Mouse (Mus musculus) common myeloid progenitor, adult 5-6 weeks (primary cell): ENCODE data around the gene Mef2c. TPM values are rescaled to one million over a fixed set of nuclear protein-coding genes. Genes with fewer than 3 reads are reported as not detected.

ENCODE experiments used
- ATAC-seq: replicated peaks from 2 replicates; pipeline ENCODE4 v1.8.0; 2016; ENCODE audit warnings: low read depth, mild to moderate bottlenecking, moderate TSS enrichment, inconsistent platforms; ENCODE audit not compliant: poor library complexity, severe bottlenecking
- total RNA-seq: library from RNA; stranded (forward); fragments of 200-1000, 187-1606 nt; gene quantifications from 2 replicates; pipeline ENCODE4 v1.2.3, GENCODE M21; 2017

Mef2c gene
- total RNA-seq, 1 experiment from 2014 or later = 380 TPM

DNA sequence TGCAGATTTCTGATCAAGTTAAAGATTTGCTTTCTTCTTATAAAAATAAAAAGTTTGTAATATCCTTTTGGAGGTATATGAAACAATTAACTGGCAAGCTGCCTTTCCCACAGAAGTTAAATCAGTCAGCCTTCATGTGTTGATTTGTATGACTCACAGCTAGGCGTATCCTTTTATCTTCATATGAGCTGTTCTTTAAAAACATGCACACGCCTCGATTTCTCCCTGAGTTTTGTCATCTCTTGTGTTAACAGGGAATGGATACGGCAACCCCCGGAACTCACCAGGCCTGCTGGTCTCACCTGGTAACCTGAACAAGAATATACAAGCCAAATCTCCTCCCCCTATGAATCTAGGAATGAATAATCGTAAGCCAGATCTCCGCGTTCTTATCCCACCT, 148.7 kb downstream of the Mef2c start:
- ATAC-seq = no peak

DNA sequence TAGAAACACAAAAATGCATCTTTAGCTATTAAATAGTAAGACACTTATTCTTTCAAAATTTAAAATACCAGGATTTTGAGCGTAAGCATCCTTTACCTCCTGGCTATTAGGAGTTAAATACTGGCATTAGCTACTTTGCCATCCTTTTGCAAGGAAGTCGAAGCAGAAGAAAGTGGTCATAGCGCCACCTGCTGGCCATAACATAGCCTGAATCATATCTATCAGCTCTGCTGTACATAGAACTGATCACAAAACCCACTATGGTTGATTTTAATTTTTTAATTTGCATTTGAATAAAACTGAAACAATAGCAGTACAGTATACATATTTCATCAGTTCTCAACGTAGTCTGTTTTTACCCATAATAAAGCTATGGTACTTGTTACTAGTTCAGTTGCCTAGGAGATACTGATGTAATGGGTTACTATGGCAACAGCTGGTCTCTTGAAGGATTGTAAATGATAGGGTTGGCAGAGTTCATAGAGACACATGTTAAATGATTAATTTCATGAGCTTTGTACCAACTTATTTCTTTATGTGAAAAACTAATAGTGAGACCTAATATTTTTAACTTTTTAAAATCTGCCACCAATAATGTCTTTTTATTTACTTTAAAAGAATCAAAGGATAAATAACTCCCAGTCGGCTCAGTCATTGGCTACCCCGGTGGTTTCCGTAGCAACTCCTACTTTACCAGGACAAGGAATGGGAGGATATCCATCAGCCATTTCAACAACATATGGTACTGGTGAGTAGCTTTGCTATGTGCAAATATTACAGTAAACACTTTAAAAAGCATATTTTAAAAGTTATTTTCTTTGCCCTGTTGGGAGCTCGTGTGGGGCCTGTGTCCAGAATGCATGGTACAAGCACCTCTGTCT, 151.3 kb downstream of the Mef2c start:
- peak; percentile 71 for ATAC-seq

DNA sequence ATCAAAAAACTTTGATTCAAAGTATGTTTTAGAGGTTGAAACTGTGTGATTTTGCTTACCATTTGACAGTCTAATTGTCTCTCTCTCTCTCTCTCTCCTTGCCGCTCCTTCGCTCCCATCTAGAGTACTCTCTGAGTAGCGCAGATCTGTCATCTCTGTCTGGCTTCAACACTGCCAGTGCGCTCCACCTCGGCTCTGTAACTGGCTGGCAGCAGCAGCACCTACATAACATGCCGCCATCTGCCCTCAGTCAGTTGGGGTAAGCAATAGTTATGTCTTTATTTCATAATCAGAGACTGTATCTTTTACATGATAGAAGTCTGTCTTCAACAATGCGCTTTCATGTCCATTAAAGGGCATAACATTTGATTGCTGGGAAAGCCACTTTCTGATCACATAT, 152.3 kb downstream of the Mef2c start:
- ATAC-seq = no peak

DNA sequence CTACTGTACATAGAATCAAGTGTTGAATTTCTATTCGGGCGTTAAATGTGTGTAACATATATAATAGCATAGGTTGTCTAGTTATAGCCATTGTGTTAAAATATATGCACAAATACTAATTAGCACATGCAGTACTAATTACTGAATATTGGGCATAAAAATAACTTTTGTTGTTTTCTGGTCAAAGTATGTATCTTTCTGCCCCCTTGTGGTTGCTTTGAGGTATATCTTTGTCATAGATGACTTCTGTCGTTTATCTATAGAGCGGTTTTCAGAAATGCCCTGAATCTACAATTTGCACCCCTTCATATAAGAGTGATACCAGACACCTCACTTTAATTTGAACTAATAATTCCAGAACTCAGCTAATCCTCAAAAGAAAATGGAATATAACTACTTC, 152.9 kb downstream of the Mef2c start:
- peak; percentile 53 for ATAC-seq

DNA sequence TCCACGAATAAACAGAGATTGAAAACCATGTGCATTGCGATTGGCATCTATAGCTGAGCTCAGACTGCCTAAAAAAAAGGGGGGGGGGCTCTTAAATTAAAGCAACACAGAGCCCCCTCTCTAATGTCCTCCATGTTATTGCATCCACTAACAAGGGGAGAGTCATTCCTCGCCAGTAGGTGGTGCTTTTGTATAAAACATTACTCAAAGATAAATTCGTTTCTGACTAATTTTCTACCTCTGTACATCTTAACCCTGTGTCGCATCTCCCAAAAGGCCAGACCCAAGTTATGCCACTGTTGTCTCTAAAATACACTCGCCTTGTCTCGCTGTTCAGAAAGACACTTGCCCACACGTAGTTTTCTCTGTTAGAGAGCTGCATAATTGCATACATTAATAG, 156.9 kb downstream of the Mef2c start:
- no peak for ATAC-seq

DNA sequence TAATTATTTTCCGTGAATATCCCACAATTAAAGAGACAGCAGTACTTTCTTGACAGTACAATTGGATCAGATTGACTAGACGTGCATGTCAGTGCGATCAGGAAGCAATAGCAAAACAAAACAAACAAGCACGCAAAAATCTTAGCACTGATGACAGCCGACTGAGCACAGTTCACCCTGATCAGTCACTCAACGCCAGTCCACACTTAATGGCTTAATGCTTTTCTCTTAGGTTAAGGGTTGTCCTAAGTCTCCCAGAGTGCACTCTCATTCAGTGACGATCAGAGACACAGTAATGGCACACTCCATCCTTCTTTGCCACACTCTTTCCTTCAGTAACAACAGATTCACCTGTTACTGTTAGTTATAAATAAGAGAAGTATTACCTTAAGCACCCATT, 157.3 kb downstream of the Mef2c start:
- no peak for ATAC-seq

DNA sequence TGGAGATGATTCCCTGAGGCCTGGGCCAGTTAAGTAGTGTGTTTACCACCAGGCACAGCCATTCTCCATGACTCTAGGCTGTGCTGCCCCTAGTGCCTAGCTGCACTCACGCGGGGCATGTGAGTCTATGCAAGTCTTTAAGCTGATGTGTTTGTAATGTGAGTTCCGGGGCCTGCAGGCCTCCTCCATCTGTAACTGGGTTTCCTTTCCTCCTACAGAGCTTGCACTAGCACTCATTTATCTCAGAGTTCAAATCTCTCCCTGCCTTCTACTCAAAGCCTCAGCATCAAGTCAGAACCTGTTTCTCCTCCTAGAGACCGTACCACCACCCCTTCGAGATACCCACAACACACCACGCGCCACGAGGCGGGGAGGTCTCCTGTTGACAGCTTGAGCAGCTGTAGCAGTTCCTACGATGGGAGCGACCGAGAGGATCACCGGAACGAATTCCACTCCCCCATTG, 158.3 kb downstream of the Mef2c start:
- ATAC-seq = 0 out of 2 replicates have a peak, but pooled peaks have one; percentile 39

DNA sequence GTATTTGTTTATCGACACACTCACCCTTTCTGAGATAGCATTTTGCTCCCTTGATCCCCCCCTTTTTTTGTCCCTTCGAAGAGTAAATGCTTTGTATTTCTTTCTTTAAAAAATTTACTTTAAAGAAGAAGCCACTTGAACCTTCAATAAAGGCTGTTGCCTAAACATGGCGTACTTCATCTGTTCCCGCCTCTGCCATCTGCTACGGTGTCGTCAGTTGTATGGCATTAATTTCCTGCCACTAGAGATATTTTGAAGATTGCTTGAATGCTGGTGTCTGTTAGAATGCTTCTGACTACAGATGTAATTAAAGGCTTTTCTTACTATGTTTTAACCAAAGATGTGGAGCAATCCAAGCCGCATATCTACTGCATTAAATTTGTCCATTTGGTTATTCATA, 162.3 kb downstream of the Mef2c start:
- ATAC-seq = no peak

DNA sequence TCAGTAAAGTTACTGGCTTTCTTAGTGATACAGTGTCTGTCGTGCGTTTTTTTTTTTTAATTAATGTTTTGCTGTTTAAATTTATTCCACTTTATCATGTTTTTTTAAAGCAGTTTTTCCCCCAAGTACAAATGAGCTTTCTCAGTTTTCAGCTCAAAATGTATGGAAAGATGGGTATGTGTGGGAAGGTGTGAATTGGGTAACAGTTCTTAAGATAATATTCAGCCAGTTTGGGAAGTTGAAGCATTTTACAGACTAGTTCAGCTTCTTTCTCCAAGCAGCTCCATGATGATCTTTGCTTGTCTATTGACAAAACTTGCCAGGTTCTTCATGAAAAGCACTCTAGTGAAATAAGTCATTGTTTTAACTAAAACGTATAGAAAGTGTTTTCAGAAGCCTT, 163.2 kb downstream of the Mef2c start:
- ATAC-seq = no peak

DNA sequence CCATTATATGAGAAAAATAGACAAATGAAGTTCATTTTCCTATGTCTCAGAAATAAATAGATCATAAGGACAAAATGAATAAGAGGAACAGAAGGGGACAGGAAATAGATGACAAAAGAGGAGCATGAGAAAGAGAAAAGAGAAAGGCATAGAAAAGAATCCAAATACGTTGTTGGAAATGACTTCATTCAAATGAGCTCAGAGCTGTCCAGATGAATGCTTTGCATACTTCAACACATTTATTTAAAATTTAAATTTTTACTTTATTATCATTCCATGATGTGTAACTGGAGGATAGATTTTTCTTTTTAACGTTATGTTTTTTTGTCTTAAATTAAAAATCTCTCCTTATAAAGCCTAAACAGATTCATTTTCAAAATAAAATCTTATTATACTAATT, 203.8 kb downstream of the Mef2c start:
- ATAC-seq = no peak

DNA sequence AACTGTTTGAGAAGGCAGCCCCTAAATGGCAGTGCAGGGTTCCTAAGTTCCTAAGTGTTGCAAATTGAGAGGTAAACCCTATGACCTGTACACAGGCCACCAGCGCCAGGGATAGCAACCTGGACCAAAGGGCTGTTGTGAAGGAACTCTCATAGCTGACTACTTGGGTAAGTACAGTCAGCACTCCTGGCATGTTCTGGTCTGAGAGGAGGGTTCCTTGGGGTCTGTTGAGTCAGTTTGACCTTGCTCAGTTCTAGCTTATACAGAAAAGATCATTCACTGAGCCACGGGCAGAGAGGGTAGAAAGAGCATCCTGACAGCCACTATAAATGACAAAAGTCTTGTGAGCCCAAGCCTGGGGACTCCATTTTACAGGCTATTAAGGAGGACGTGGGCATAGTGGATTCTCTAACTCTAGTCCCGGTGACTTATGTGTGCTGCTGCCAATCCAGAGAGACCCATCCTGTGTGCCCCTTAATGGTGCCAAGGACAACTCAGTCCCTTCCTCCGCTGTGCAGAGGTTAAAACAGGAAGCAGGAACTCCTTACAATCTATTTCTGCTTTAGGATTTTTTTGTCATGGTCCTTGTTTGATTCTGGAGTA, 209.0 kb downstream of the Mef2c start:
- no peak for ATAC-seq

DNA sequence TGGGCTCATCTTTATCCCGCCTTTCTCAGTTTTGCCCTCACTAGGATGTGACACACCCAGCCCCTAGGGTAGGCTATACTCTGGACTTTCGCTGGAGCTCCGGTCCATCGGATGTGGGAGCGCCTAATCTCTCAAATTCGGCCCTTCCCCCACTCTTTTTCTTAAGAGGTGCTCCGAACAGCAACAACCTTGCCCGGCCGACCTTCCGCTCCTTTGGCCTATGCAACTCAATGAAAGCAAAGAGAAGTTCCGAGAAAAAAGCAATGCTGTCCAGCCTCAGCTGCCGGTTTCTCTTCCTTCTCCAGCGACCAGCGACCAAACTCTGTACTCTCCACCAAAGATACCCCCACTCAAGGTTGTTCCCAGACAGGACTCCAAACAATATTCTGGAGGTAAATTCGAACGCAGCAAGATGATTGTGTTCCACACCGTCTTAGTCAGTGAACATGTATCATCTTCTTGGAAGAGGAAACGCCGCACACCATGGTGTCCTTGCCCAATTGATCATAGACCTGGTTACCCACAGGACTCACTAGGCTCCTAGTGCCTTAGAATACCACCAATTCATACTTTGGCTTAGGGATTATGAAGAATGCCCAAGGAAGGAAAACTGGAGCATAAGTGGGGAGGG, 209.9 kb downstream of the Mef2c start:
- ATAC-seq = no peak

DNA sequence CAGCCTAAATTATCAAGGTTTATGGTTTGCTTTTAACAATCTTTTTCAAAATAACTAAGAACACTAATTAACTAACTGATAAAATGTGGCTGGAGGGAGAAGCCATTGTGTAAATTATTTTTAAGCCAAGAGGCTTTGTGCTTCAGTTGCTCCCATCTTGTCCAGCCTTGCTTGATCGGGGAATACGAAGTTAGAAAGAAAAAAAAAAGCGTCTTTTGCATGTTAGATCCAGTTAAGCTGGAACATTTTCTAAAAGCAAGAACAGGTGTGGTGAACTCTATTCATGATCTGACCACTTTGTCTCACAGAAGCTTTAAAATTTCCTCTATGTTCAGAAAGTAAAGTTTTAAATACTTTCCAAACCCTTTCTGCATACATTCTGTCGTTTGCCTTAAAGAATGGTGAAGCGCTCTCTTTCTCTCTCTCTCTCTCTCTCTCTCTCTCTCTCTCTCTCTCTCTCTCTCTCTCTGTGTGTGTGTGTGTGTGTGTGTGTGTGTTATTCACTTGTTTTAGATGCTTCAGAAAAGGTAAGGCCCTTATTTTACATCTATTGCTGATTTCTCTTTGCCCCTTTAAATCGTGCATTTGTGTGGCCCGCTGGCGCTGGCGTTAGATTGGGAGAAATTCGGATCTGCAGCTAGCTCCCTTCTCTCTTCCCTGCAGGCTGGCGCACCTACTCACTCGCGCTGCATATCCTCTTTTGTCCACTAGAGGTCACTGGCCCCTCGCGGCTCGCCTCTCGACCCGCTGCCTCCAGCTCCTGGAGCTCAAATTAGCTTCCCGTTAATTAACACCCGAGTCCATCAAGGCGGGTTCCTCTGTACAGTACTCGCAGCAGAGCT, 210.9 kb downstream of the Mef2c start:
- peak; percentile 92 for ATAC-seq

DNA sequence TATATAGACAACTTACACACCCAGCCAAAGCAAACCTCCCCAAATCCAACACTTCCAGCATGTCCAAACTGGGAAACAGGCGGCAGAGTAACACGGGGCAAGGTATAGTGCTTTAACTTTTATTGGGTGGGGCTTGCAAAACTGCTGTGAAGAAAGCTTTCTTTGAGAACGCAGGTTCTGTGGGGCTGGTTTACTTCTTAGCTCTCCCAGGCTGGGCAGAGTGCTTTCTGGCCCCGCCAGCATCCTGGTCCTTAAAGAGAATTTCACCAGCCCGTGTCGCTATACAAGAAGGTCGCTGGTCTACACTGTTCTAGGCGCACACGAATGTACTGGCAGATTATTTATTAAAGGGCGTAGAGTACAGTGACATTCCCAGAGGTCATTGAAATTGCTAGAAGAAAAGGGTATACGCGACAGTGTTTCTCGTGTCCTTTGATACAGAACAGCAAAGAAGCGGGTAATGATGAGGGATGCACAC, 211.5 kb downstream of the Mef2c start:
- ATAC-seq = no peak

DNA sequence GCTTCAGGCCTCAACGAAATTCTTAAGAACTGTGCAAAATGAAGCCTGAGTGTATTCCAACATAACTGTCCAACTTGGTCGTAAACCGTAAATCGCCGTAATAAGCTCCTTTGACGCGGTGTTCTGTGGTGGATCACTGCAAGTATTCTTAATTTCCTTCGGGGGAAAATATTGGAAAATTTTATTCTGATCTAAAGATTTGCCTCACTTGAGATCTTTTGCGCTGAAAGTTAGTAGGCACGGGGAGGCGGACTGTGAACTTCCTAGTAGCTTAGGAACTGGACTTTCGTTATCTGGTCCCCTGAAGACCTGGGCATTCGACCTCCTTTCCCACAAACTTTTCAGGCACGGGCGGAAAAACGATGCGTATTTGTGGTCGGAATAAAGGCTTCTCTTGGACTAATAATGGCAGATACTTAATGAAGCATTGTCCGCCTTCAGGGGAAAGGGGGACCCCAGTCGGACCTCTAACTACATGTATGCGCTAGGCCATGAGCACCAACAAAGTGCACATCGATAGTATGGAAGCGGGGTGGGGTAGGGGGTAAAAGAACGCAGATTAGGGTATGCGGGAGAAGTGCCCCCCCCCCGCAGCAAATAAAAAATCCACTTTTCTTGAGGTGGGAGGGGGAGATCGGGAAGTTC, 212.3 kb downstream of the Mef2c start:
- no peak for ATAC-seq
